Mouse (Mus musculus) heart, adult 11 months (tissue): ENCODE results near the gene Mllt3.

Source experiments
- DNase-seq: peaks from one replicate; pipeline ENCODE4 v3.0.0; 2022

The Mllt3 gene

GRCm38 (mm10) chr4:88033216-88033653 lies at the start of gene Mllt3:
Gene Mllt3 (minus strand): TSS chr4:88033364.
- peak; percentile 100 for DNase-seq

- peak; percentile 5 for DNase-seq
These were observed 49.2 kb upstream of the Mllt3 start for GRCm38 (mm10) chr4:88082381-88082780.

GRCm38 (mm10) chr4:88081885-88082284 lies 48.7 kb upstream of the Mllt3 start:
- DNase-seq, result peak; percentile 30

- DNase-seq, result peak; percentile 7
These were observed 48.3 kb upstream of the Mllt3 start for GRCm38 (mm10) chr4:88081417-88081816.

- DNase-seq, result peak; percentile 13
These were observed 45.8 kb upstream of the Mllt3 start for GRCm38 (mm10) chr4:88078983-88079382.

GRCm38 (mm10) chr4:88075388-88075787 lies 42.2 kb upstream of the Mllt3 start:
- DNase-seq, result peak; percentile 50

- DNase-seq, result peak; percentile 44
These were observed 13.1 kb upstream of the Mllt3 start for GRCm38 (mm10) chr4:88046280-88046679.

GRCm38 (mm10) chr4:88045151-88045550 lies 12.0 kb upstream of the Mllt3 start:
- no peak for DNase-seq

GRCm38 (mm10) chr4:88035361-88035760 lies 2.2 kb upstream of the Mllt3 start:
- DNase-seq, result peak; percentile 89

GRCm38 (mm10) chr4:88034387-88035157 lies 1.4 kb upstream of the Mllt3 start:
- peak; percentile 86 for DNase-seq

- DNase-seq, result peak; percentile 92
These were observed 694 bp upstream of the Mllt3 start for GRCm38 (mm10) chr4:88033729-88034386.

- peak; percentile 88 for DNase-seq
These were observed 739 bp downstream of the Mllt3 start for GRCm38 (mm10) chr4:88032151-88033098.

GRCm38 (mm10) chr4:88031211-88032150 lies 1.7 kb downstream of the Mllt3 start:
- peak; percentile 94 for DNase-seq

- peak; percentile 61 for DNase-seq
These were observed 9.6 kb downstream of the Mllt3 start for GRCm38 (mm10) chr4:88023567-88023966.

GRCm38 (mm10) chr4:88022623-88023022 lies 10.5 kb downstream of the Mllt3 start:
- DNase-seq, result peak; percentile 33

- DNase-seq, result peak; percentile 52
These were observed 12.7 kb downstream of the Mllt3 start for GRCm38 (mm10) chr4:88020421-88020820.

- DNase-seq, result peak; percentile 21
These were observed 13.5 kb downstream of the Mllt3 start for GRCm38 (mm10) chr4:88019645-88020044.

- peak; percentile 31 for DNase-seq
These were observed 15.5 kb downstream of the Mllt3 start for GRCm38 (mm10) chr4:88017452-88018350.

- DNase-seq, result peak; percentile 55
These were observed 17.4 kb downstream of the Mllt3 start for GRCm38 (mm10) chr4:88015765-88016164.

- no peak for DNase-seq
These were observed 17.9 kb downstream of the Mllt3 start for GRCm38 (mm10) chr4:88015261-88015660.

GRCm38 (mm10) chr4:88012774-88013173 lies 20.4 kb downstream of the Mllt3 start:
- DNase-seq, result no peak
